Mouse (Mus musculus) midbrain, postnatal 0 days (tissue): ENCODE data around the gene Garnl3. TPM values are rescaled to one million over a fixed set of nuclear protein-coding genes. Genes with fewer than 3 reads are reported as not detected.
A peak's percentile ranks its signal among the peaks of the same experiment; 100 is the strongest.

ENCODE experiments used
- ATAC-seq: fragments of 200-750 bp; cut with Nextera tagmentation; 2 replicates; pipeline ENCODE4 v1.8.0; 2017; ENCODE audit warnings: moderate number of reproducible peaks, mild to moderate bottlenecking, moderate TSS enrichment, moderate library complexity; ENCODE audit not compliant: low FRiP score
- DNase-seq: peaks from one replicate; pipeline ENCODE4 v3.0.0-alpha.2; 2015; ENCODE audit warnings: low spot score
- H3K27ac ChIP-seq: fragments of 300-500 bp; sonication (generic); 2 replicates; pipeline ENCODE4 v1.5.1; 2014; ENCODE audit warnings: low read depth, mild to moderate bottlenecking, low read length, mixed read lengths
- H3K27me3 ChIP-seq: fragments of 300-500 bp; sonication (generic); 2 replicates; pipeline ENCODE4 v1.6.1; 2014; ENCODE audit warnings: low read length, control low read depth, mixed read lengths; ENCODE audit not compliant: insufficient read depth
- H3K36me3 ChIP-seq: fragments of 300-500 bp; sonication (generic); 2 replicates; pipeline ENCODE4 v1.6.1; 2014; ENCODE audit warnings: low read length, control low read depth, mixed read lengths; ENCODE audit not compliant: insufficient read depth
- H3K4me1 ChIP-seq: fragments of 300-500 bp; sonication (generic); 2 replicates; pipeline ENCODE4 v1.6.1; 2014; ENCODE audit warnings: mild to moderate bottlenecking, control low read depth, antibody characterized with exemption, low read length, mixed read lengths; ENCODE audit not compliant: insufficient read depth
- H3K4me2 ChIP-seq: fragments of 300-500 bp; sonication (generic); 2 replicates; pipeline ENCODE4 v1.6.1; 2014; ENCODE audit warnings: low read depth, mild to moderate bottlenecking, low read length, mixed read lengths; ENCODE audit not compliant: poor library complexity, severe bottlenecking
- H3K4me3 ChIP-seq: fragments of 300-500 bp; sonication (generic); 2 replicates; pipeline ENCODE4 v1.5.1; 2014; ENCODE audit warnings: low read depth, mild to moderate bottlenecking, low read length, moderate library complexity
- H3K9ac ChIP-seq: fragments of 300-500 bp; sonication (generic); replicated peaks from 2 replicates; pipeline ENCODE4 v1.6.1; 2014; ENCODE audit warnings: mild to moderate bottlenecking, low read length, moderate library complexity, mixed read lengths; ENCODE audit not compliant: poor library complexity, severe bottlenecking
- H3K9me3 ChIP-seq: fragments of 300-500 bp; sonication (generic); 2 replicates; pipeline ENCODE4 v1.6.1; 2016; ENCODE audit warnings: low read length, control low read depth
- CTCF ChIP-seq: IDR thresholded peaks from 2 replicates; pipeline ENCODE4 v1.5.1; 2016; ENCODE audit warnings: antibody characterized with exemption, mild to moderate bottlenecking
- WGBS: fragments of 180-500 bp; shearing (Covaris S2); extraction: QIAGEN DNeasy Blood & Tissue Kit; methylation state at CpG from one replicate; pipeline ENCODE4 v1.1.7; 2014; 5-methylcytosine and 5-hydroxymethylcytosine counted together
- polyA plus RNA-seq: library from polyadenylated mRNA; unstranded; fragments of >200 nt; fragmentation: Nextera tagmentation; extraction: Ambion mirVana; gene quantifications from 2 replicates; pipeline ENCODE4 v1.2.1, GENCODE M21; 2015
- total RNA-seq: library from RNA; depleted of rRNA; stranded (reverse); fragments of >200 nt; gene quantifications from 2 replicates; pipeline ENCODE4 v1.2.3, GENCODE M21; 2014

Gene Garnl3
- total and polyA plus RNA-seq, 2 experiments from 2014 or later = 77.1 to 134 TPM

DNA sequence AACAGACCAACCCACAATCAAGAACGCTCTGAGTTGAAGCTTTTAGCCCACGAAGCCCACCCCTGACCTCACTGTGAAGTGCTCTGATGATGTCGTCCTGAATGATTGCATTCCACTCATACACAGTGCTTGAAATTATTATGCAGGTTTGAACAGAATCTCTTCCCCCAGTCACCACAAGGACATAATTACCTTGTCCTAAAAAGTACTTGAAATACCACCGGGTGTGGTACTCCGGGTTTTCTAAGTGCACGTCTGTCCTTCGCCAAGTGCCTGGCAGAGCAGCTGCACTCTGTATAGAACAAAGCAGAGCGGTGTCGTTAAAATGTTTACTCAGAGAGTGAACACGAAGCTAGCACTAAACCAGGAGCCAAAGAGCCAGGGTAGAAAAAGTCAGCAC is 77.5 kb downstream of the Garnl3 start:
- no peak for ATAC-seq
- Histone ChIP-seq H3K27ac (no peak overlapping the region), H3K4me2 (no peak overlapping the region), H3K4me1 (no peaks in the 10 kb centered on the region), H3K4me3 (no peak overlapping the region), H3K9me3 (no peaks in the 10 kb centered on the region), H3K9ac (no peak overlapping the region), H3K27me3 (no peaks in the 10 kb centered on the region), H3K36me3 (peaks cover 25% of the 10 kb centered on the region)
- TF ChIP-seq CTCF = no peak
- no peak for DNase-seq
- 73% methylated on average over 10 of the region's 10 CpGs for WGBS

DNA sequence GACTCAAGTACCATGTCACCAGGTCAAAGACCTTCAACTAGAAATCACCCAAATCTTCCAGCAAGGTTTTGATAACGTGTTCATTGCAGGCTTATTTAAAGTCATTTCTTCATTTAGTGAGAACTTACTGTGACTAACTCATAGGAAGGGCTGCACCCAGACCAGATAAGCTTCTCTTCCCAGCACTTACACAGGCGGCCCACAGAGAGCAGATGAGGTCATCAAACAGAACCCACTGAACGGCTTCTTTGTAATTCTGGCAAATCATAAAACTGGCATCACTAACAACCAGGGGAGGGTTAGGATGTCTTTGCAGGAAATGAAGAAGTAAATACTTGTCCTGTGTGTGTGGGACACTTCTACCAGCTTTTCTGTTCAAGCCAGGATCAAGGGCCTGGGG is 84.1 kb downstream of the Garnl3 start:
- Histone ChIP-seq H3K4me3 (no peak overlapping the region), H3K36me3 (peaks cover 31% of the 10 kb centered on the region), H3K9me3 (no peaks in the 10 kb centered on the region), H3K27ac (no peak overlapping the region), H3K27me3 (no peaks in the 10 kb centered on the region), H3K9ac (no peak overlapping the region), H3K4me1 (no peaks in the 10 kb centered on the region), H3K4me2 (no peak overlapping the region)
- DNase-seq = no peak
- 68% methylated on average over 3 of the region's 3 CpGs for WGBS
- no peak for ATAC-seq
- TF ChIP-seq CTCF = no peak

DNA sequence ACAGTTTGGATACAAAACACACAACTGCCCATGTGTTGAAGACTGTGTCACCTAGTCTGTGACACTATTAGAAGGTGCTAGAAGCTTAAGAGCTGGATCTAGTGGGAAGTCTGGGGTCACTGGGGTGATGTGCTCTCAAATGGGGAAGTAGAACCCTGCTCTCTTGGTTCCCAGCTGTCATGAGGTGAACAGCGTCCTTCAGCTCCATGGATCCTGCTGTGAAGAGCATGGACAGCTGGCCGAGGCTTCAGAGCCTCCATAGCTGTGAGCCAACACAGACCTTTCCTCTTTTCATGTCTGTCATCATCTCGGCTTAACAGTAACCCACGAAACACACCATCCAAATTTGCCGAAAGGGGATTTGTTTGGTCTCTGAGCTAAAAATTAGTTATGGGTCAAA is 84.5 kb downstream of the Garnl3 start:
- no peak overlapping the region for H3K4me3 ChIP-seq
- H3K9me3 ChIP-seq = no peaks in the 10 kb centered on the region
- 45% methylated on average over 5 of the region's 5 CpGs for WGBS
- H3K4me2 ChIP-seq = no peak overlapping the region
- no peaks in the 10 kb centered on the region for H3K4me1 ChIP-seq
- H3K27ac ChIP-seq = no peak overlapping the region
- H3K36me3 ChIP-seq = peaks cover 29% of the 10 kb centered on the region
- ATAC-seq (no peak), DNase-seq (no peak)
- TF ChIP-seq CTCF = no peak
- H3K27me3 ChIP-seq = no peaks in the 10 kb centered on the region
- H3K9ac ChIP-seq = no peak overlapping the region

DNA sequence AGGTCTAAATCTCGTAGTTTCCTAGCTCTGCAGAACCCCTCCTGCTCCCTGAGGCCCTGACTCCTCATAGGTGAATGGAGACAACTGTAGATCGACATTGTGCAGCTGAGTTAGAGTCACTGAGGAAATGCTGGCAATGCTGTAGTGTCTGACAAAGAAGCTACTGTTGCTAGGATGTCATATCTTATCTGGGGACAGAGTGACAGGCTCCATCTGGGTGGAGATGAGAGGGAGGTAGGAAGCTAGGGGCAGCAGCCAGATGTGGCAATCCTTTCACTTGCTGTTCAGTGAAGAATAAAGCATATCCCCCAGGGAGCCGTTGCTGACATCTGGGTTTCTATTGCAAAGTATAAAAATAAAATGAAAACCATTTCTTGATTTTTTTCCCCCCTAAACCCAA is 85.6 kb downstream of the Garnl3 start:
- H3K4me3 ChIP-seq = no peak overlapping the region
- no peaks in the 10 kb centered on the region for H3K4me1 ChIP-seq
- peaks cover 26% of the 10 kb centered on the region; the same call in 1 of the 2 replicates for H3K36me3 ChIP-seq
- H3K27me3 ChIP-seq = no peaks in the 10 kb centered on the region
- TF ChIP-seq CTCF = no peak
- WGBS = 58% methylated on average over 3 of the region's 3 CpGs
- ATAC-seq (no peak), DNase-seq (peak; percentile 4)
- H3K9ac ChIP-seq = no peak overlapping the region
- no peak overlapping the region for H3K27ac ChIP-seq
- no peak overlapping the region for H3K4me2 ChIP-seq
- no peaks in the 10 kb centered on the region for H3K9me3 ChIP-seq

DNA sequence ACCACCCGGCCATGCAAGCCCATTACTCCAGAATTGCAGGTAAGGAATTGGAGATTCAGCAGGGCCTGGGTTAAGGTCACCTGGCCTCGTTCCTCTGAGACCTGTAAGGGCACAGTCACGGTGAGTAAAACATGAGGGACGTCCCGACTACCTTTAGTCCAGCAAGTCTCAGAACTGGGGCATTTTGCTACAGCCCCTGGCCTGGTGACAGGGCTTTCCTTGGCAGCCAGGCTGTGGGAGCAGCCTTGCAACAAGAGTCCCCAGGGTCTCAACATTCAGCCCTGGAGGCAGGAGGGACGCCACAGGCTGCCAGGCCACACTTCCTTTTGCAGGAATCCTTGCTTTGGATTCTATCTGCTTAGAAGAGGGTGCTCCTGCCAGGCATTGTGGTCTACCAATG is 88.7 kb downstream of the Garnl3 start:
- H3K9me3 ChIP-seq = no peaks in the 10 kb centered on the region
- H3K4me1 ChIP-seq = no peaks in the 10 kb centered on the region
- H3K27ac ChIP-seq = no peak overlapping the region
- no peaks in the 10 kb centered on the region for H3K27me3 ChIP-seq
- WGBS = 73% methylated on average over 6 of the region's 6 CpGs
- H3K9ac ChIP-seq = no peak overlapping the region
- peaks cover 6% of the 10 kb centered on the region; the same call in 1 of the 2 replicates for H3K36me3 ChIP-seq
- ATAC-seq (no peak), DNase-seq (peak; percentile 14)
- H3K4me3 ChIP-seq = no peak overlapping the region
- no peak for TF ChIP-seq CTCF
- no peak overlapping the region for H3K4me2 ChIP-seq

DNA sequence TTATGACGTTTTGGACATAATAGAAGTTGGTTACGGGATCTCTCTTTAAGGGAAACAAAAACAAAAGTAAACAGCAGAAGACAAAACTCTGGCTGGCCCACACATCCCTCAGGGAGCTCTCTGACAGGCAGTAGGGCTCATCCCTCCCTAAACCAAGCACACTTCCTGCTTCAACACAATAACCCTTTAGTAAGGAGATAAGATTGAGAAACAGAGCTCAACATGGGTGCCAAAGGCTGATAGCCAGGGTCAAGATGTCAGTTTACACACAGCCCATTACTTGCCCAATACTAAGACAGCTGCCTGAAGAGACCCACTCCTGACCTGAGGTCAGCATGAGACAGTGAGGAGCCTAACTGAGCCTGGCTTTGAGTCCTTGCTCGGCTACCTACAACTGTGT is 89.9 kb downstream of the Garnl3 start:
- no peaks in the 10 kb centered on the region for H3K27me3 ChIP-seq
- no peak for ATAC-seq
- no peak for TF ChIP-seq CTCF
- no peaks in the 10 kb centered on the region for H3K4me1 ChIP-seq
- no peak overlapping the region for H3K4me2 ChIP-seq
- no peaks in the 10 kb centered on the region for H3K9me3 ChIP-seq
- H3K9ac ChIP-seq = no peak overlapping the region
- 75% methylated on average over 3 of the region's 3 CpGs for WGBS
- H3K27ac ChIP-seq = no peak overlapping the region
- peaks cover 6% of the 10 kb centered on the region; the same call in 1 of the 2 replicates for H3K36me3 ChIP-seq
- no peak for DNase-seq
- no peak overlapping the region for H3K4me3 ChIP-seq
